Mouse (Mus musculus) myocyte (in vitro differentiated cells): ENCODE results near the gene Sirt7.

Experiments used
- MAX ChIP-seq: IDR thresholded peaks from one replicate; pipeline ENCODE4 v1.6.1; 2011; ENCODE audit warnings: low read depth, mild to moderate bottlenecking, control low read depth
- POLR2A ChIP-seq: IDR thresholded peaks from one replicate; pipeline ENCODE4 v1.6.1; 2011; ENCODE audit warnings: low read depth, mild to moderate bottlenecking, control low read depth, moderate library complexity; ENCODE audit not compliant: insufficient read length
- POLR2AphosphoS2 ChIP-seq: IDR thresholded peaks from one replicate; pipeline ENCODE4 v1.6.1; 2011; ENCODE audit warnings: low read depth, control low read depth; ENCODE audit not compliant: insufficient read length
- TCF12 ChIP-seq: IDR thresholded peaks from one replicate; pipeline ENCODE4 v1.6.1; 2011; ENCODE audit warnings: mild to moderate bottlenecking, control low read depth; ENCODE audit not compliant: poor library complexity, insufficient read depth, severe bottlenecking

DNA sequence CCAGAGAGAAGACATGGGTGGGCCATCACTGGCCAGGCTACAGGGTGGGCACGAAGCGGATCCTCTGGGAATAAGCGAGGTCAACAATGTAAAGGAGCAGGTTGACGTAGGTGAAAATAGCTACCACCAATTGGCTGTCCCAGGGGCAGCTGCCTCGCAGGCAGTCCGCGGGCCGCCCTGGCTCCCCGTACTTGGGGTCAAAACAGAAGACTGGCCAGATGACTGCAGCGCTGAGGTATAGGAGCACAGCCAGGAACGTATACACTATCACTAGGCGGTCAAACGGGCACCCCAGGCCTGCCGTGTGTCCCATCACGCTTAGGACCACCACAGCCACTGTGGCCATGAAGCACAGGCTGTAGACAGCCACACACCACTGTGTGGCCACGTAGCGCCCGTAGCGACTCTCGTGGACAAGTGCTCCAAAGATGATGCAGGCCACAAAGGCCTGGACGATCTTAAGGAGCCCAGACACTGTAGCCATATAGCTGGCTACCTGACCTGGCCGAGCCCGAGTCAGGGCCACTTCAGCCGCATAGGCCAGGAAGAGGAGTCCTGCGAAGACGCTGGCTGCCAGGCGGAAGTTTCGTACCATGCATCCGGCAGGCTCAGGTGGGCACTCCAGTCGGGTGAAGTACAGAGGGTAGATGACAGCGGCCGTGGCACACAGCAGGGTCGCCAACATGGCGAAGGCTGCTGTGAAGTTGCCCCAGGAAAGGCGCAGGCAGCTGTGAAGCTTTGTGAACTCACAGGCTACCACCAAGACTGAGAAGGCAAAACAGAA is 22.2 kb upstream of the Sirt7 start:
- TF ChIP-seq POLR2A = no peak
- TF ChIP-seq MAX = no peak
- no peak for TF ChIP-seq TCF12
- no peak for TF ChIP-seq POLR2AphosphoS2
